Mouse (Mus musculus) kidney, embryonic 16.5 days (tissue): ENCODE results near the gene Cldn7. TPM values are rescaled to one million over a fixed set of nuclear protein-coding genes. Genes with fewer than 3 reads are reported as not detected.

ENCODE experiments used
- ATAC-seq: fragments of 200-750 bp; cut with Nextera tagmentation; 2 replicates; pipeline ENCODE4 v1.8.0; 2017; ENCODE audit warnings: moderate TSS enrichment; ENCODE audit not compliant: low FRiP score, low TSS enrichment
- H3K27ac ChIP-seq: fragments of 300-500 bp; sonication (generic); 2 replicates; pipeline ENCODE4 v1.5.1; 2014; ENCODE audit warnings: low read length
- H3K27me3 ChIP-seq: fragments of 300-500 bp; sonication (generic); 2 replicates; pipeline ENCODE4 v1.6.1; 2014; ENCODE audit warnings: low read length, control low read depth, mixed read lengths; ENCODE audit not compliant: insufficient read depth
- H3K36me3 ChIP-seq: fragments of 300-500 bp; sonication (generic); 2 replicates; pipeline ENCODE4 v1.6.1; 2014; ENCODE audit warnings: low read length, control low read depth, mixed read lengths; ENCODE audit not compliant: insufficient read depth
- H3K4me1 ChIP-seq: fragments of 300-500 bp; sonication (generic); 2 replicates; pipeline ENCODE4 v1.6.1; 2014; ENCODE audit warnings: low read length, control low read depth, mixed read lengths; ENCODE audit not compliant: insufficient read depth
- H3K4me2 ChIP-seq: fragments of 300-500 bp; sonication (generic); replicated peaks from 2 replicates; pipeline ENCODE4 v1.6.1; 2014; ENCODE audit warnings: low read depth, low read length
- H3K4me3 ChIP-seq: fragments of 300-500 bp; sonication (generic); 2 replicates; pipeline ENCODE4 v1.5.1; 2014; ENCODE audit warnings: mild to moderate bottlenecking, low read length
- H3K9ac ChIP-seq: fragments of 300-500 bp; sonication (generic); replicated peaks from 2 replicates; pipeline ENCODE4 v1.6.1; 2014; ENCODE audit warnings: low read length
- H3K9me3 ChIP-seq: fragments of 300-500 bp; sonication (generic); 2 replicates; pipeline ENCODE4 v1.6.1; 2016; ENCODE audit warnings: low read length, control low read depth
- WGBS: fragments of 180-500 bp; shearing (Covaris S2); extraction: QIAGEN DNeasy Blood & Tissue Kit; methylation state at CpG from one replicate; pipeline ENCODE4 v1.1.7; 2014; 5-methylcytosine and 5-hydroxymethylcytosine counted together
- polyA plus RNA-seq: library from polyadenylated mRNA; unstranded; fragments of >200 nt; fragmentation: Nextera tagmentation; extraction: Ambion mirVana; gene quantifications from 2 replicates; pipeline ENCODE4 v1.2.1, GENCODE M21; 2015

Cldn7 gene
- polyA plus RNA-seq, 1 experiment from 2014 or later, result 225 TPM

DNA sequence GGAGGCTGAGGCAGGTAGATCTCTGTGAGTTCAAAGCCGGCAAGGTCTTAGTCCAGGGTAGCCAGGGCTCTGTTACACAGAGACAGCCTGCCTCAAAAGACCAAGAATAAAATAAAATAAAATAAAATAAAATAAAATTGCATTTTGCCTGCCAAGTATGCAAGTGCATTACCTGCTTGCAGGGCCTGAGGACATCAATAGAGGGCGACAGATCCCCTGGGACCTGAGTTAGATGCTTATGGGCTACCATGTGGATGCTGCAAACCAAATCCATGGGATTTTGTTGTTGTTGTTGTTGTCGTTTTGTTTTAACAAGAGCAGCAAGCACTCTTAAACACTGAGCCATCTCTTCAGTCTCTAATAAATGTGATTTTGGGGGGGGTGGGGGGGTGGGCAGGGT lies 32.3 kb upstream of the Cldn7 start:
- peaks cover 22% of the 10 kb centered on the region for H3K4me1 ChIP-seq

DNA sequence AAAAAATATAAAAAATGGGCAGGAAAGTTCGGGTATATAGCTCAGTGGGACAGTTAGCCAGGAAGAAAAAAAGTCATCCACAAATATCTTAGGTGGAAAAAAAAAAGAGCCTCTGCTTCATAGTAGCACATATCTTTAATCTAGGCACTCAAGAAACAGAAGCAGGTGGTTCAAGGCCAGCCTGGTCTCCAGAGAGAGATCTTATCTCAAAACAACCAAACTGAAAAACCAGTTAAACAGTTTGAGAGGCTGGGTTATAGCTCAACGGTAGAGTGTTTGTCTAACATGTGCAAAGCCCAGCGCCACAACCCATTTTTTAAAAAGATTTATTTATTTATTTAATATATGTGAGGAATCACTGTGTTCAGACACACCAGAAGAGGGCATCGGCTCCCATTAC lies 31.5 kb upstream of the Cldn7 start:
- H3K9ac ChIP-seq, result no peak overlapping the region
- no peaks in the 10 kb centered on the region for H3K36me3 ChIP-seq
- peaks cover 10% of the 10 kb centered on the region for H3K27me3 ChIP-seq
- ATAC-seq, result no peak
- H3K4me3 ChIP-seq, result no peak overlapping the region
- H3K4me1 ChIP-seq, result peaks cover 30% of the 10 kb centered on the region
- WGBS, result 75% methylated on average over 4 of the region's 4 CpGs
- no peak overlapping the region for H3K4me2 ChIP-seq
- H3K27ac ChIP-seq, result no peak overlapping the region
- no peaks in the 10 kb centered on the region for H3K9me3 ChIP-seq

More for the DNA sequence above, 32.3 kb upstream of the Cldn7 start:
- H3K4me2 ChIP-seq, result no peak overlapping the region
- 40% methylated on average over 3 of the region's 3 CpGs for WGBS
- peaks cover 10% of the 10 kb centered on the region; the same call in 1 of the 2 replicates for H3K27me3 ChIP-seq
- no peak overlapping the region for H3K9ac ChIP-seq
- no peaks in the 10 kb centered on the region for H3K9me3 ChIP-seq
- H3K4me3 ChIP-seq, result no peak overlapping the region
- no peak for ATAC-seq
- H3K27ac ChIP-seq, result no peak overlapping the region
- H3K36me3 ChIP-seq, result no peaks in the 10 kb centered on the region

DNA sequence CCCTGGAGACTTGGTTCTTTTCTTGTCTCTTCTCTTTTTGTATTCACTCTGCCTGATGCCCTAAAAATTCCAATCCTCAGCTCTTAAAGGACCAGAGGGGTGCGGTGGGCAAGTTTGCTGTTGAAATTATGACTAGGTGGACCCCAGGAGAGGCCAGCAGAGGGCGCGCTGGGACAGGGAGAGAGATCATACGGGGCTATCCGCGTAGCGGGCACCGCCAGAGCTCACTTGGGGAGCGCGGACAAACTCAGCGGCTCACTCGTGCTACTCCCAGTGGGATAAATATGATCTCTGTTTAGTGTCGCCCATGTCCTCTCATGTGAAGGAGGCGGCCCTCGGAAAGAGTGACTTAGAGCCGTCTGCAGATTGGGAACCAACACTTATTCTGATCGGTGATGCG lies 30.4 kb upstream of the Cldn7 start:
- peak; percentile 60 for ATAC-seq
- H3K9ac ChIP-seq, result no peak overlapping the region; the same call in 1 of the 2 replicates
- H3K4me1 ChIP-seq, result peaks cover 31% of the 10 kb centered on the region
- under 1% methylated on average over 18 of the region's 18 CpGs for WGBS
- H3K4me3 ChIP-seq, result peak overlapping the region; percentile 25
- H3K27ac ChIP-seq, result no peak overlapping the region
- peaks cover 10% of the 10 kb centered on the region for H3K27me3 ChIP-seq
- H3K36me3 ChIP-seq, result no peaks in the 10 kb centered on the region
- no peaks in the 10 kb centered on the region for H3K9me3 ChIP-seq
- peak overlapping the region; percentile 47 for H3K4me2 ChIP-seq

DNA sequence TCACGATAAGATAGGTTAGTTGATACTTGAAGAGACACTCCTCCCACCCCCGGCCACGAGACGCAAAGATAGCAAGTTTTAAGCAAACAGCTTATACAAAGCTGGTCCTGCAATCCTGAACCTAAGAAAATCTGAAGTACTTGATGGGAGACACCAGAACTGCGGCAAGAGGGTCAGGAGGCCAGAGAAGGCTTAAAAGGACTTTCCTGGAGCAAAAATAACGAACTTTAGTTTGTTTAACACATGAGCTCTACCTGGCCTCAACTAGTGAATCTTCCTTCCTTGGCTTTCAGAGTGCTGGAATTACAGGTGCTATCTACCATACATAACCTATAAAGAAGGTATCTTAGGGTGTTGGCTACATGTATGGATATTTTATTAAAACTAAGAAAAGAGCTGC lies 29.9 kb upstream of the Cldn7 start:
- Histone ChIP-seq H3K9ac (no peak overlapping the region; the same call in 1 of the 2 replicates), H3K9me3 (no peaks in the 10 kb centered on the region), H3K27me3 (peaks cover 10% of the 10 kb centered on the region), H3K4me3 (no peak overlapping the region), H3K4me1 (peaks cover 31% of the 10 kb centered on the region), H3K36me3 (no peaks in the 10 kb centered on the region), H3K27ac (no peak overlapping the region; the same call in 1 of the 2 replicates), H3K4me2 (peak overlapping the region; percentile 47)
- no peak for ATAC-seq
- 10% methylated on average over 6 of the region's 6 CpGs for WGBS

DNA sequence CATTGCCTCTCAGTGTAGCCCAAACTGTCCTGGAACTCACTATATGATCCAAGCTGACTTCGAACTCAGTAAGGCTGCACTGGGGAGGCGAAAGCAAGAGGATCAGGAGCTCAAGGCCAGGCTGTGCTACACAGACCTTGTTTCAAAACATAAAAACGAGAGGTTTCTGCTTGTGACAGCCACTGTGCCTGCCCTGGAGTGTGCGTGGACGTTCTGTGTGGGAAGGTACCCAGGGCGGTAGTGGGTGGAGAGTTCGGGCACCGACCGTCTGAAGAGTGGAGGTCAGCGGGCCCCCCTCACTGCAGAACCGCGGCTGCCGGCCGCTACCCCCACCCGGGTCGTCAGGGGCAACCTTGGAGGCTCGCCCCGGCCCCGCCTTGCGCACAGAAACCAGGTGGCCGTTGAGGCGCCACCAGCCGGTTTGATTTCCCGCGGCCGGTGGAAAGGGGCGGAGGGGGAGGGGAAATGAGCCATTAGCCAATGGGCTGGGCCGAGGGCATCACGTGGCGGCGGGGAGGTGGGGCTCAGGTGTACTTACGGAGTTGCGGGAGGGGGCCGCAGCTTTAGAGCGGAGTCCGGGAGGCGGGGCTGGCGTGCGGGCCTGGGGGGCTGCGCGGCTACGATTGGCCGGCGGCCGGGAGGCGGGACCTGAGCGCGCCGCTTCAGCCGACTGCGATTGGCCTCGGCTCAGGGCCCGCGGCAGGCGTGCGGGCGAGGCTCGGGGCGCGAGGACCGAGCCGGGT lies 29.3 kb upstream of the Cldn7 start, which contains the start of gene Ybx2:
Ybx2 (plus strand) TSS at position 660 of the 743 bp plus-strand sequence.
- no peaks in the 10 kb centered on the region for H3K36me3 ChIP-seq
- WGBS, result 1% methylated on average over 52 of the region's 62 CpGs
- peaks cover 31% of the 10 kb centered on the region for H3K4me1 ChIP-seq
- peak within 1 kb of the TSS; percentile 58 for H3K4me3 ChIP-seq
- H3K4me2 ChIP-seq, result peak within 1 kb of the TSS; percentile 99
- peak; percentile 87 for ATAC-seq
- peaks cover 10% of the 10 kb centered on the region for H3K27me3 ChIP-seq
- no peaks in the 10 kb centered on the region for H3K9me3 ChIP-seq
- H3K27ac ChIP-seq, result peak within 1 kb of the TSS; percentile 54; the same call in 1 of the 2 replicates
- H3K9ac ChIP-seq, result peak within 1 kb of the TSS; percentile 70

DNA sequence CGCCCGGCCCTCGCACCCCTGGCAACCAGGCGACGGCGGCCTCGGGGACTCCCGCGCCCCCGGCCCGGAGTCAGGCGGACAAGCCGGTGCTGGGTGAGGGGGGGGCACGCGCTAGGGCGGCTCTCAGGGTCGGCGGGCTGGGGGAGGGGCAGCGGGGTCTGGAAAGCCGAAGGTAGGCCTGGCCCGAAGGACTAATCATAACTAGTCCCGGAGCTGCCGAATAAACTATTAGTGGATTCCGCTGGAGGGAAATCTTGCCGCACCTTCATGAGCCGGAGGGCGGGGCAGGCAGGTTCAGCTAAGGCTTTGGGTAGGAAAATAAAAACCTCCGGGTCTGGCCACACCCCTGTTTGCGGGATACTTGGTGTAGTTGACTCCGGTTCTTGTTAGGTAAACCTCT lies 28.4 kb upstream of the Cldn7 start:
- WGBS, result 2% methylated on average over 27 of the region's 30 CpGs
- peak overlapping the region; percentile 54; the same call in 1 of the 2 replicates for H3K27ac ChIP-seq
- H3K4me1 ChIP-seq, result peaks cover 31% of the 10 kb centered on the region
- no peaks in the 10 kb centered on the region for H3K9me3 ChIP-seq
- H3K4me2 ChIP-seq, result peak overlapping the region; percentile 99
- peak overlapping the region; percentile 70 for H3K9ac ChIP-seq
- no peak for ATAC-seq
- H3K27me3 ChIP-seq, result peaks cover 10% of the 10 kb centered on the region
- H3K36me3 ChIP-seq, result no peaks in the 10 kb centered on the region
- H3K4me3 ChIP-seq, result peak overlapping the region; percentile 58

DNA sequence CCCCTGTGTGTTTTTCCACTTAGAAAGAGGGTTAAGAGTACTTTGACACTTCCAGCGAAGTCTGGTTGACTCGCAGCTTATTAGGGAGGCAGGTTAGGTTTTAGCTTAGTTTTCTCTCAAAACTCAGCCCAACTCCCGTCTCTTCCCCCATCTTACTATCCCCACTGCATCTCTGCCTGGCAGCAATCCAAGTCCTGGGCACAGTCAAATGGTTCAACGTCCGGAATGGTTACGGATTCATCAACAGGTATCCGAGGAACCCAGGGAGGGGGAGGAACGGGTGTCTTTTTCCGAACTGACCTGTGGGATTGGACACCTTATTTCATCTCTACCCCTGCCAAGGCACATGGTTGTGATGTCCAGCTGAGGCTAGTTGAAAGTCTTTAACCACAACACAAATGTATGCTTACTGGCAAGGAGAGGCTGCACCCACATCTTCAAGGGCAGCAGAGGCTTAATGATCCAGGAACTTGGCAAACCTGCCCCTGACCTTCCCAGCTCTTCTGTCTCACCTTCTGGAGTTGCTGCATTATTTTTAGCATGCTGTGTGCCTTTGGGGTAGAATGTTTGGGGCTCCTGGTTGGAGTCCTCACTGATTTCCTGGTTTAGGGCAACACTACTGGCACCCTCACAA lies 27.7 kb upstream of the Cldn7 start:
- H3K4me1 ChIP-seq, result peaks cover 31% of the 10 kb centered on the region
- peak overlapping the region; percentile 70 for H3K9ac ChIP-seq
- peak overlapping the region; percentile 58 for H3K4me3 ChIP-seq
- peak overlapping the region; percentile 54; the same call in 1 of the 2 replicates for H3K27ac ChIP-seq
- H3K27me3 ChIP-seq, result peaks cover 10% of the 10 kb centered on the region
- peak overlapping the region; percentile 99 for H3K4me2 ChIP-seq
- 23% methylated on average over 9 of the region's 9 CpGs for WGBS
- H3K9me3 ChIP-seq, result no peaks in the 10 kb centered on the region
- H3K36me3 ChIP-seq, result no peaks in the 10 kb centered on the region
- ATAC-seq, result no peak

DNA sequence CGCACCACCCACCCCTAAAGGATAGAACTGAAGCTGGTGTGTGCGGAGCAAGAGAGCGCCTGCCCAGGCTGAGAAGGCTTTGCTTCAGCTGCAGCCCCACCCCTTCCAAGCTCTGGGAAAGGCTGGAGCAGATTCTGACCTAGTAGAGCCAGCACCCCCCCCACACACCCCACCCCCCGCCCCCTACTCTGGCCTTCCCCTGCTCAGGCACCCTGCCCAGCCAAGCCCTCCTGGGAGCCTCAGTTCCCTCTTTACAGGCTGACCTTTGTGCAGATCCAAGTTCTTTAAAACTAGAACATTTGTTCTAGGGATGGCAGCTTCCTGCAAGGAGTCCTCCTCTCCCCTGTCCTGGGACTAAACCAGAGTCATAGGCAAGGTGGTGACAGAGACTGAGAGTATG lies 27.2 kb upstream of the Cldn7 start:
- Histone ChIP-seq H3K9ac (0 out of 2 replicates have a peak overlapping the region, but pooled peaks have one; percentile 26), H3K4me3 (0 out of 2 replicates have a peak overlapping the region, but pooled peaks have one; percentile 58), H3K27ac (peak overlapping the region; percentile 54; the same call in 1 of the 2 replicates), H3K4me2 (peak overlapping the region; percentile 99; the same call in 1 of the 2 replicates), H3K4me1 (peaks cover 31% of the 10 kb centered on the region), H3K9me3 (no peaks in the 10 kb centered on the region), H3K36me3 (no peaks in the 10 kb centered on the region; the same call in 1 of the 2 replicates), H3K27me3 (peaks cover 10% of the 10 kb centered on the region)
- WGBS, result 33% methylated on average over 4 of the region's 4 CpGs
- ATAC-seq, result no peak

DNA sequence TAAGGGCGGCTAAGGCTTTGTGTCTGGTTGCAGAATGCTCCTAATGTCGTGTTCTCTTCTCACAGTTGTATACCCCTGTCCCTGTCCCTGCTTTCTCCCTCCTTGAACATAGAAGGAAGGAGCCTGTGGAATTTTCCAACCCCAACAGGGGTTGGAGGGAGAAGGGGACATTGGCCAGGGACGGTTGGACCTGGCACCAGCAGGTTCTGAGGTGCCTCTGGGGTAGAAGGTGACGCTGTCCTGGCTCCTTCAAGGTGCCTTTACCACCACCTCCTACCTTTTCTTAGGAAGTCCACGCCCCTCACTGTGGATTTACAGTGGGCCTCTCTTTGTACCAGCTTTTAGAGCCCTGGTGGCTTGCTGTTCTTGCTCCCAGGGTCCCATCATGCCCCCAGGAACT lies 26.7 kb upstream of the Cldn7 start:
- Histone ChIP-seq H3K9ac (0 out of 2 replicates have a peak overlapping the region, but pooled peaks have one; percentile 11), H3K36me3 (no peaks in the 10 kb centered on the region; the same call in 1 of the 2 replicates), H3K4me3 (no peak overlapping the region), H3K9me3 (no peaks in the 10 kb centered on the region), H3K27ac (peak overlapping the region; percentile 54; the same call in 1 of the 2 replicates), H3K4me1 (peaks cover 31% of the 10 kb centered on the region), H3K4me2 (no peak overlapping the region), H3K27me3 (peaks cover 10% of the 10 kb centered on the region)
- no peak for ATAC-seq
- 64% methylated on average over 5 of the region's 5 CpGs for WGBS
